Mouse (Mus musculus) heart, postnatal 14 days (tissue): Measurements from ENCODE around the gene Zfp784. TPM values are rescaled to one million over a fixed set of nuclear protein-coding genes. Genes with fewer than 3 reads are reported as not detected.
"Not testable (repeated sequence)": the region's sequence is repeated elsewhere in the genome, so short reads cannot be mapped to it uniquely, and the experiment has no call there.

Experiments used
- DNase-seq, 2 experiments: peaks; one replicate each; pipeline ENCODE4 v3.0.0; 2021 to 2022
- intact Hi-C: fragments of 180-260 bp; cut with DNase I; formaldehyde crosslinking; loops from one replicate; pipeline ENCODE4 v1.15.1; 2025
- total RNA-seq, 2 experiments: library from RNA; stranded (reverse); gene quantifications; 2 replicates each; pipeline ENCODE4 v1.2.3; 2021

Zfp784 gene
- total RNA-seq, 2 experiments from 2014 or later = 5.0 to 6.6 TPM

DNA sequence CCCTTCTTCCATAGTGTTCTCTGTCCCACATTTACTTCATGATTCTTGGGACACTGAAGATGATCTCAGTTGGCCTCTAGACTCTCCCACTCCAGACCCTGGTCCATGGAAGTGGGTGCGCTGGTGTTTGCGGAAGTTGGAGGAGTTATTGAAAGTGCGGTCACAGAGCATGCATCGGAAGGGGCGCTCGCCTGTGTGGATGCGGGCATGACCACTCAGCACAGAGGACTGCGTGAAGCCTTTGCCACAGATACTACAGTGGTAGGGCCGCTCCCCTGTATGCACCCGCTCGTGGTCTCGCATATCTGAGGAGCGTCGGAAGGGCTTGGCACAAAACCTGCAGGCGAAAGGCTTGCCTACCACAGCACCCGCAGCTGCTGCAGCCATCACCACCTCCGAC lies 2.6 kb downstream of the Zfp784 start:
- no peak for DNase-seq
- intact Hi-C loops = no loop called here

DNA sequence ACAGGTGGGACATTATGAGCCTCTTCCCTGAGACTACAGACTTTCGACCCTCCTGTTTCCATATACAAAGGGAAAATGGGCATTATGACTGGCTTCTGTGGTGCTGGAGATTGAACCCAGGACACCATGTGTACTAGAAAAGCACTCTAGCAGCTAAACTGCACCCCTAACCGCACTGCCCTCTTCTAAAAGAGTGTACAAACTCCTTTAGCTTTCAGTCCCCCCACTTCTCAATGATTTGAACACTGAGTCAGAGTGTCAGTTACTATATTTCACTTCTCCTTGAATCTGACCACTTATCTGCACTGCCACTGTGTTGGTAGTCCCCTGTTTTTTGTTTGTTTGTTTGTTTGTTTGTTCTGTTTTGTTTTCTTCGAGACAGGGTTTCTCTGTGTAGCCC lies 4.4 kb downstream of the Zfp784 start, which contains the start of gene 4632433K11Rik:
4632433K11Rik (plus strand) TSS at position 301 of the 400 bp plus-strand sequence.
- no peak for DNase-seq
- intact Hi-C loops = no loop called here

GRCm38 (mm10) chr7:5031496-5031895 lies 6.8 kb downstream of the Zfp784 start:
- DNase-seq = no peak
- intact Hi-C loops = no loop called here

GRCm38 (mm10) chr7:5030554-5031275 lies 7.5 kb downstream of the Zfp784 start:
- intact Hi-C loops = no loop called here
- DNase-seq = no peak

- intact Hi-C loops = no loop called here
- DNase-seq = no peak
These were observed 8.3 kb downstream of the Zfp784 start for GRCm38 (mm10) chr7:5029946-5030345.

DNA sequence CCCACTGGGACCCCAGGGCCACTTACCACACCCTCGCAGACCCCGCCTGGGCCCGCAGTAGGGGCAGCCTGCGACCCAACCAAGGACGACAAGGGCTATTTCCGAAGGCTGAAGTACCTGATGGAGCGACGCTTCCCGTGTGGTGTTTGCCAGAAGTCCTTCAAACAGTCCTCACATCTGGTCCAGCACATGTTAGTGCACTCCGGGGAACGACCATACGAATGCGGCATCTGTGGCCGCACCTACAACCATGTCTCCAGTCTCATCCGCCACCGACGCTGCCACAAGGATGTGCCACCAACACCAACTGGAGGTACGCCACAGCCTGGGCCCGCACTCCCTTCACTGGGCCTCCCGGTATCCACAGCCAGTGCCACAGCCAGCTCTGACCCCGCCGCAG lies 8.7 kb downstream of the Zfp784 start:
- intact Hi-C loops = no loop called here
- DNase-seq = no peak

DNA sequence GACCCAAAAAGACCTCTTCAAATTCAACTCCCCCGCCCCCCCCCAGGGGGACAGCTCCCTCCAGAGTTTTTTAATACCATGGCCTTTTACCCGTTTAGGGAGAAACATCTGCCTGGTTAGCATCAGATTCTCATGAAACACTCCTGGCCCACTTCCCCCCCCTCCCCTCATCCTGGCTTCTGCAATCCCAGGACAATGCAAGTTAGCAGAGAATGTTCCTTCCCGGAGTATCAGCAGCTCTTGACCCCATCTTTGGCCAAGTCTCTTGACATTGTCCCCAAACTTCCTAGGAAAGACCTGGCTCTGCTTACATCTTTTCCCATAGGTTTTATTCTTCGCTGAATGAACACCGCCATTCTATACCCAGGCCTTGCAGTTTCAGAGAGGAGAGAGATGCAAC lies 17.0 kb downstream of the Zfp784 start:
- no peak for DNase-seq
- intact Hi-C loops = no loop called here

DNA sequence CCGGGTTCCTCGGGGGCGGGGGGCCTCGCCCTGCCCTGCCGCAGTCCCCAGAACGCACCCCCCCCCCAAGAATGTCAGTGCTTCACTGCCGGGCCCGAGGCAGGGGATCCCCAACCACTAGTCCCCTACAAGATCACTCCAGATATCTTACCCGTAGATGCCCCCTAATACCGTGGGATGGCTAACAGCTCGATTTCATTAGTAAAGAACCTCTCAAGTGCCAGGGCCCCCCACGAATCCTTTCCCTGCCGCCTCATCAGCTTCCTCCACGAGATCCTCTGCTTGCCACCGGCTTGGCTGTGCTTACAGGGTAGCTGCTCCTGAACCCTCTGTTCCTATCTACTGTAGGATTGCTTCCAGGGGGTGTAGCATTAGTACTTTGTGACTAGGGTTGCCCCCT lies 17.6 kb downstream of the Zfp784 start:
- peak in 1 of 2 experiments; percentile 32 for DNase-seq
- intact Hi-C loops = no loop called here

DNA sequence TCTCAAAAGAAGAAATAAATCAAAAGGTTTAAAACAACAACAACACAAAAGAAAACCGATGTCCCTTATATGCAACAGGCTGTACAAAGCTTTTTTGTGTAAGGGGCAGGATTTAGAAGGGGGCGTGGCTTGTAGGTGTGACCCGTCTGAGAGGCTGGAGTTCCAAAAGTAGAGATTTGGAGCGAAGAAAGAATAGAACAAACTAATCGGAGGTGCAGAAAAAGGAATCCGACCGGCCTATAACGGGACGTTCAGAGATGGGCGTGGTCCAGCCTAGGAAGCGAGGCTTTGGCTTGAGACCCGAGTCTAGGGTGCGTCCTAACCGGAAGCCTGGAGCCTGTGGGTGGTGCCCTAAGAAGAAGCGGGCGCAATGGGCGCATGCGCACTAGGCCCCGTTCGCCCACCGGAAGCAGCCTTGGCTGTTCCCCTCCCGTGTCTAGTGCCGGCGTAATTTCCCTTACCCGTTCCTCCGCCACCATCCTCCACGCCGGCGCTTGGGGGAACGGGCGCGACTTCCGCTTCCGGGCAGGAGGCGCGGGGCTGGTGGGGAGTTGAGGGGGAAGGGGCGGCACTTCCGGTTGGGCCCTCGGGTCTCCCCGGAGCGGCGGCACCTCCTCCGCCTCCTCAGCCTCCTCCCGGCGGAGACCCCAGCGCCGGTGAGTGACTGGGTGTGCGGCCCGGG lies 18.1 kb downstream of the Zfp784 start, which contains the start of the genes Zfp865 and Ccdc106:
Zfp865 (plus strand) TSS at position 377 of the 682 bp plus-strand sequence.
Ccdc106 (plus strand) TSS at position 554 of the 682 bp plus-strand sequence.
- intact Hi-C loops = no loop called here
- DNase-seq = peak; percentile 99

DNA sequence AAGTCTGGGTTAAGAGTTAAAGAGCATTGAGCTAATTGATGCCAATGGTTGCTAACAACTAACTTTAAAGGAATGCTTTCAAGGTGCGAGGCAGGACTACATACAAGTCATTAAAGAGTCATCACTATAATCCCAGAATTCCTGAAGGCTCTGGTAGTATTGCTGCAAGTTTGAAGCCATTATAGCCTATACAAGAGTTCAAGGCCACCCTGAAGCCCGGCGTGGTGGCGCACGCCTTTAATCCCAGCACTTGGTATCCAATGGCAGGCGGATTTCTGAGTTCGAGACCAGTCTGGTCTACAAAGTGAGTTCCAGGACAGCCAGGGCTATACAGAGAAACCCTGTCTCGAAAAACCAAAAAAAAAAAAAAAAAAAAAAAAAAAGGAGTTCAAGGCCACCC lies 18.7 kb downstream of the Zfp784 start:
- DNase-seq, intact Hi-C loops: not testable (repeated sequence)

DNA sequence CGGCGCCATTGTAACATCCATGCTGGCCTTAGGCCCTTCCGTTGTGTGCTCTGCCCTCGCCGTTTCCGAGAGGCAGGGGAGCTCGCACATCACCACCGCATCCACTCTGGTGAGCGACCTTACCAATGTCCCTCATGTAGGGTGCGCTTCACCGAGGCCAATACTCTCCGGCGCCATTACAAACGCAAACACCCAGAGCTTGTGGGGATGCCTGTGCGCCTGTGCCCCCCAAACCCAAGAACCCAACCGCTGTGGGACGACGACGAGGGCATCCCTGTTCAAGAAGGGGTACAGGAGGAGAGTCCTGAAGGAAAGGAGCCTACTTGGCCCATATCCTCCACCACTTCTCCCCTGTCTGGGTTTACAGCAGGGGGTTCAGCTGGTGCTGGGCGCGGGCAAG lies 20.3 kb downstream of the Zfp784 start:
- no peak for DNase-seq
- intact Hi-C loops = no loop called here

- intact Hi-C loops = no loop called here
- DNase-seq = no peak
These were observed 20.9 kb downstream of the Zfp784 start for GRCm38 (mm10) chr7:5017352-5017751.

DNA sequence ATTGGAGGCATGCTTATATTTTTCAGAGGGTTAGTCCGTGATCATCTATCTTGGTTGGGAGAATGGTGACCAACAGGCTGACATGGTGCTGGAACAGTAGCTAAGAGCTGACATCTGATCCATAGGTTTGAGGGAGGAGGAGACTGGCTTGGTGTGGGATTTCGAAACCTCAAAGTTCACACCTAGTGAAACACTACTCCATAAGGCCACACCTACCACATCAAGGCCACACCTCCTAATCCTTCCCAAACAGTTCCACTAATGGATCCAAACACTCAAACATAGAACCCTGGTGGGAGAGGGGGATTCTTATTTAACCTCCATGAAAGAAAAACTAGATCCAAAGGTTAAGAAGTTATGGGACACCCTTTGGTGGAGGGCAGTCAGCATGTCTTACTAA lies 21.3 kb downstream of the Zfp784 start:
- no peak for DNase-seq
- intact Hi-C loops = no loop called here

DNA sequence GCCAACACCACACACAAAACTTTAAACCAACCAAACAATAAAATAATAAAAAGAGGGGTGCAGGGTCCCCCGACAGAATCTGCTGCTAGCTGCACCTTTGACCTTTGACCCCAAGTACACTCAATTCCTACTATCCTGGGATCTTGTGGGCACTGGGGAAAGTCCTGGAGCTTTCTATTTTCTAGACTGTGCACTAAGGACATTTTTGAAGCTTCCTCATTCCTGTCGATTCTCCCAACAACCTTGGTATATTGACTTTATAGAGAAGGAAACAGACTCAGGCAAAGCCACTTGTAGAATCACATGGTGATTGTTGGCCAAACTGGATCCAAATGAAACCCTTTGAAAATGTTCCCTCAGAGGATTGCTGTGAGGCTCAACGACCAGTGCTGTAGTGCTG lies 22.2 kb downstream of the Zfp784 start:
- DNase-seq = no peak
- intact Hi-C loops = no loop called here

GRCm38 (mm10) chr7:5015118-5016001 lies 22.9 kb downstream of the Zfp784 start, which contains the start of gene Gm44973:
Gene Gm44973 (plus strand): TSS chr7:5015496.
- intact Hi-C loops = loop anchor here (2.0 kb wide), 1 partner anchor 45 kb away; no protein-coding TSS in a partner anchor
- peak; percentile 95 to 96 for DNase-seq

DNA sequence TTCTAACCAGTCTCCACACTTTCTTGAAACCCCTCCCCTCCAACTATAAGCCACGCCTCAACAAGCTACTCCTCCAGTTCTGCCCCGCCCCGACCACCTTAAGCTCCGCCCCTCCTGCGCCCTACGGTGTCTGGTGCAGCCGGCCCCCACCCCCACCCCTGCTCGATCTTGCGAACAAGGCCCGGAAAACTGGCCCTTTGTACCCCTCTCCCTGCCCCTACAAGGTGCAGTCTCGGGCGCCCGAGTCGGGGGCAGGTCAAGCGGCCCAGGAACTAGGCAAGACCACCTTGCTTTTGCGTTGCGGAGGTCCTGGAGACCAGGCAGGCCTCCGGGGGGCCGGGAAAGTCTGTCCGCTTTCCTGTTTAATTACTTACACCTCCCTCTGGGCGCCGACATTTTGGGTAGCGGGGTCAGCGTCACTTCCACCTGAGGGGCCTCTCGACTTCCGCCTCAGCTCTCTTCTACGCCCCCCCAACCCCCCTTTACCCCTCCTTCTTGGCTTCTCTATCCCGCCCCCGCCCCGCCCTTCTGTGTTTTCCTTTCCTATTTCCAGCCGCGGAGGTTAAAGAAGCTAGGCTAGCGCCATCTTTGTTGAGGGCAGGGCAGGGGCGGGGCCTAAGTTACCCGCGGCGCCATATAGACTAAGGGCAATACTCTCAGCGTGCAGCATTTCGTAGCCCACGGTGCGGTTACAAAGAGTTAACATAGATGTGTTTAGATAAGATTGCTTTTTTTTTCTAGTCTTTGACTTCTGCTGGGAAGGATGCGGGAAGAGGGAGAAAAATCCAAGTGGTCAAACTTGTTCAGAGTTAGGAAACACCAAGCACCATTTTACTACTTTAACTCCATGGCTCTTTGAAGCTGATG lies 23.8 kb downstream of the Zfp784 start, which contains the start of the genes Zfp524 and Fiz1:
Zfp524 (plus strand) TSS at position 165 of the 867 bp plus-strand sequence.
Fiz1 (minus strand) TSS at position 447 of the 867 bp plus-strand sequence.
- intact Hi-C loops = loop anchor here (2.0 to 5.0 kb wide), 2 partner anchors 33 to 46 kb away; no protein-coding TSS in a partner anchor
- peak; percentile 95 to 99 for DNase-seq

DNA sequence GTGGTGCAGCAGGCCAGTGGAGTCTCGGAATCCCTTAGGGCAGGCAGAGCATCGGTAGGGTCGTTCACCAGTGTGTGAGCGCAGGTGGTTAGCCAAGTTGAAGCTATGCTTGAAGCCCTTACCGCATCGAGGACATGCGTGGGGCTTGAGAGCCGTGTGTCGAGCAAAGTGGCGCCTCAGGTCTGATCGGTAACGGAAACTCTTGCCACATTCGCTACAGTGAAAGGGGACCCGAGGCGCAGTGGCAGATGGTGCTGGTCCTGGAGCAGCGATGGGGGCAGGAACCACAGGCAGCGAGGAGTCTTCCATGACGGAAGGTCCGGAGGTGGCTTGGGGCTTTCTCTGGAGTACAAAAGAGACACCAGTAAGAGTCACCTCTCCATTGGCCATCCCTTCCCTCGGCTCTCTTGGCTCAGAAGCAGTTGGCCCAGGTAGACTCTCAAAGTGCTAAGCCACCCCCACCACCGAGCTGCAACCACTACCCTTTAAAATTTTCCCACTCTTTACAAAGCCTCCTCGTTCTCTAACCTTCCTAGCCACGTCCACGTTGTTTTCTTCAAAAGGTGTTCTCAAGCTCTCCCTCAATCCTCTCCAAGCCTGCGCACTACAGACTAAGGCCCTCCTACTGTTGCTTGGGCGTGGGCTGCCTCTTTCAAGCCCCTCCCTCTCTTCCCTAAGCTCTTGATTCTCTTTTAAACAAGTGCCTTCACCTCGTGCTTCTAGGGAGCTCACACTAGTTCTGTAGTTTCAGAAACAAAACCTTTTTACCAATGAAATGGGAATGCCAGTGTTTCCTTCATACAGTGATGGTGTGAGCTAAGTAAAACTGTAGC lies 25.3 kb downstream of the Zfp784 start:
- intact Hi-C loops = loop anchor here (2.0 to 5.0 kb wide), 2 partner anchors 16 to 34 kb away; partner anchors contain the start of gene Zfp579
- no peak for DNase-seq

- DNase-seq = no peak
- intact Hi-C loops = no loop called here
These were observed 30.0 kb downstream of the Zfp784 start for GRCm38 (mm10) chr7:5008229-5008628.
